Mouse (Mus musculus): ENCODE results near the gene Pax5.

GRCm38 (mm10) chr4:44490872-44491271, 219.4 kb downstream of the Pax5 start:
- no peak for TF ChIP-seq POLR2A (IDR thresholded peaks at IDR 0.05; ENCODE audit: insufficient read depth, low read depth, low read length)
- TF ChIP-seq EP300 (IDR thresholded peaks at IDR 0.05; ENCODE audit: insufficient read depth, low read depth, low read length): no peak

Measured in heart, adult 2 months (tissue).